Mouse (Mus musculus) testis, adult 2 months (tissue): ENCODE results near the gene Krt14.

Experiments
- CTCF ChIP-seq: fragments of 200-500 bp; IDR thresholded peaks from 2 replicates; pipeline ENCODE4 v1.5.1; 2012; ENCODE audit warnings: low read depth, mild to moderate bottlenecking, inconsistent platforms, low read length, moderate library complexity; ENCODE audit not compliant: control insufficient read depth, insufficient read depth, insufficient replicate concordance
- POLR2A ChIP-seq: fragments of 200-500 bp; IDR thresholded peaks from 2 replicates; pipeline ENCODE4 v1.6.1; 2012; ENCODE audit warnings: low read depth, mild to moderate bottlenecking, inconsistent platforms, low read length, moderate library complexity; ENCODE audit not compliant: control insufficient read depth

GRCm38 (mm10) chr11:100179260-100179659 lies 28.1 kb downstream of the Krt14 start:
- TF ChIP-seq CTCF (no peak), POLR2A (no peak)
